Mouse (Mus musculus): ENCODE results near the gene Wdr17. TPM values are rescaled to one million over a fixed set of nuclear protein-coding genes. Genes with fewer than 3 reads are reported as not detected.

The Wdr17 gene
- total RNA-seq (2014; rRNA removed; ENCODE audit: low replicate concordance), result 1.0 TPM in 1 of 2 replicates, not detected in the other
- polyA plus RNA-seq (2015; fragmentation: Nextera tagmentation; extraction: Ambion mirVana), result not detected in 2 replicates

GRCm38 (mm10) chr8:54886987-54887785 lies at the start of gene Wdr17:
TSS of gene Wdr17 (minus strand) at chr8:54887184.
- no peak for ATAC-seq (ENCODE audit: insufficient read depth, low read depth)
- Histone ChIP-seq H3K4me3 (ENCODE audit: low read depth, low read length) (no peak within 1 kb of the TSS), H3K27ac (ENCODE audit: low read depth) (no peak within 1 kb of the TSS)

GRCm38 (mm10) chr8:54932306-54932705 lies 45.3 kb upstream of the Wdr17 start:
- no peaks in the 10 kb centered on the region for H3K27me3 ChIP-seq (ENCODE audit: control insufficient read depth, insufficient read depth, low read length)
- no peaks in the 10 kb centered on the region for H3K4me1 ChIP-seq (ENCODE audit: control insufficient read depth, insufficient read depth)
- no peak for ATAC-seq (ENCODE audit: insufficient read depth, low read depth)
- H3K9ac ChIP-seq (replicated peaks; ENCODE audit: low read depth, low read length), result no peak overlapping the region
- H3K27ac ChIP-seq (ENCODE audit: low read depth), result no peak overlapping the region
- WGBS, result 54% methylated on average over 2 of the region's 2 CpGs
- H3K9me3 ChIP-seq (replicated peaks; ENCODE audit: control insufficient read depth, low read length), result no peaks in the 10 kb centered on the region
- TF ChIP-seq CTCF (IDR thresholded peaks at IDR 0.05; ENCODE audit: low read depth) (no peak), EP300 (IDR thresholded peaks at IDR 0.05; ENCODE audit: low read depth) (no peak)
- H3K36me3 ChIP-seq (replicated peaks; ENCODE audit: control insufficient read depth, insufficient read depth, low read length), result no peaks in the 10 kb centered on the region
- DNase-seq (ENCODE audit: low spot score), result no peak
- no peak overlapping the region for H3K4me3 ChIP-seq (ENCODE audit: low read depth, low read length)
- no peak overlapping the region for H3K4me2 ChIP-seq (ENCODE audit: low read depth, low read length)

More at GRCm38 (mm10) chr8:54886987-54887785, at the start of gene Wdr17:
- no peaks in the 10 kb centered on the region for H3K9me3 ChIP-seq (replicated peaks; ENCODE audit: control insufficient read depth, low read length)
- no peak for TF ChIP-seq CTCF (IDR thresholded peaks at IDR 0.05; ENCODE audit: low read depth)
- H3K36me3 ChIP-seq (replicated peaks; ENCODE audit: control insufficient read depth, insufficient read depth, low read length), result no peaks in the 10 kb centered on the region
- no peaks in the 10 kb centered on the region for H3K27me3 ChIP-seq (ENCODE audit: control insufficient read depth, insufficient read depth, low read length)
- no peaks in the 10 kb centered on the region for H3K4me1 ChIP-seq (ENCODE audit: control insufficient read depth, insufficient read depth)
- no peak for DNase-seq (ENCODE audit: low spot score)
- no peak within 1 kb of the TSS for H3K4me2 ChIP-seq (ENCODE audit: low read depth, low read length)
- no peak within 1 kb of the TSS for H3K9ac ChIP-seq (replicated peaks; ENCODE audit: low read depth, low read length)
- 71% methylated on average over 9 of the region's 9 CpGs for WGBS

GRCm38 (mm10) chr8:54924936-54925335 lies 38.0 kb upstream of the Wdr17 start:
- H3K4me3 ChIP-seq (ENCODE audit: low read depth, low read length), result no peak overlapping the region
- DNase-seq (ENCODE audit: low spot score) (no peak), ATAC-seq (ENCODE audit: insufficient read depth, low read depth) (no peak)
- no peak overlapping the region for H3K9ac ChIP-seq (replicated peaks; ENCODE audit: low read depth, low read length)
- WGBS, result 74% methylated on average over 3 of the region's 3 CpGs
- no peak overlapping the region for H3K4me2 ChIP-seq (ENCODE audit: low read depth, low read length)
- no peak for TF ChIP-seq CTCF (IDR thresholded peaks at IDR 0.05; ENCODE audit: low read depth)
- no peak for TF ChIP-seq EP300 (IDR thresholded peaks at IDR 0.05; ENCODE audit: low read depth)
- no peak overlapping the region for H3K27ac ChIP-seq (ENCODE audit: low read depth)
- no peaks in the 10 kb centered on the region for H3K9me3 ChIP-seq (replicated peaks; ENCODE audit: control insufficient read depth, low read length)
- no peaks in the 10 kb centered on the region for H3K27me3 ChIP-seq (ENCODE audit: control insufficient read depth, insufficient read depth, low read length)
- H3K36me3 ChIP-seq (replicated peaks; ENCODE audit: control insufficient read depth, insufficient read depth, low read length), result no peaks in the 10 kb centered on the region
- no peaks in the 10 kb centered on the region for H3K4me1 ChIP-seq (ENCODE audit: control insufficient read depth, insufficient read depth)

- Histone ChIP-seq H3K27me3 (ENCODE audit: control insufficient read depth, insufficient read depth, low read length) (no peaks in the 10 kb centered on the region), H3K36me3 (replicated peaks; ENCODE audit: control insufficient read depth, insufficient read depth, low read length) (no peaks in the 10 kb centered on the region), H3K27ac (ENCODE audit: low read depth) (no peak overlapping the region), H3K4me3 (ENCODE audit: low read depth, low read length) (no peak overlapping the region), H3K9me3 (replicated peaks; ENCODE audit: control insufficient read depth, low read length) (no peaks in the 10 kb centered on the region), H3K4me2 (ENCODE audit: low read depth, low read length) (no peak overlapping the region), H3K4me1 (ENCODE audit: control insufficient read depth, insufficient read depth) (no peaks in the 10 kb centered on the region), H3K9ac (replicated peaks; ENCODE audit: low read depth, low read length) (no peak overlapping the region)
- ATAC-seq (ENCODE audit: insufficient read depth, low read depth), result no peak
- 19% methylated on average over 2 of the region's 2 CpGs for WGBS
- no peak for DNase-seq (ENCODE audit: low spot score)
- TF ChIP-seq EP300 (IDR thresholded peaks at IDR 0.05; ENCODE audit: low read depth) (no peak), CTCF (IDR thresholded peaks at IDR 0.05; ENCODE audit: low read depth) (no peak)
Observed at GRCm38 (mm10) chr8:54922160-54922855, 35.3 kb upstream of the Wdr17 start.

GRCm38 (mm10) chr8:54917710-54918109 lies 30.7 kb upstream of the Wdr17 start:
- 59% methylated on average over 8 of the region's 9 CpGs for WGBS
- DNase-seq (ENCODE audit: low spot score) (no peak), ATAC-seq (ENCODE audit: insufficient read depth, low read depth) (no peak)
- Histone ChIP-seq H3K27ac (ENCODE audit: low read depth) (no peak overlapping the region), H3K36me3 (replicated peaks; ENCODE audit: control insufficient read depth, insufficient read depth, low read length) (no peaks in the 10 kb centered on the region), H3K4me2 (ENCODE audit: low read depth, low read length) (no peak overlapping the region), H3K4me3 (ENCODE audit: low read depth, low read length) (no peak overlapping the region), H3K27me3 (ENCODE audit: control insufficient read depth, insufficient read depth, low read length) (no peaks in the 10 kb centered on the region), H3K9ac (replicated peaks; ENCODE audit: low read depth, low read length) (no peak overlapping the region), H3K9me3 (replicated peaks; ENCODE audit: control insufficient read depth, low read length) (no peaks in the 10 kb centered on the region), H3K4me1 (ENCODE audit: control insufficient read depth, insufficient read depth) (no peaks in the 10 kb centered on the region)
- no peak for TF ChIP-seq CTCF (IDR thresholded peaks at IDR 0.05; ENCODE audit: low read depth)
- TF ChIP-seq EP300 (IDR thresholded peaks at IDR 0.05; ENCODE audit: low read depth), result no peak

All from heart, postnatal 0 days (tissue).